Mouse (Mus musculus) cerebellum, adult 9-10 months (tissue): ENCODE measurements at regions not wholly inside any gene's neighbourhood (a gene's known extent, or its start where the extent isn't known, plus 50 kb on each side); places are given as distances from the start of the nearest gene placed in this dataset.
A peak's percentile ranks its signal among the peaks of the same experiment; 100 is the strongest.

Experiments
- DNase-seq: peaks from one replicate; pipeline ENCODE4 v3.0.0; 2022

DNA sequence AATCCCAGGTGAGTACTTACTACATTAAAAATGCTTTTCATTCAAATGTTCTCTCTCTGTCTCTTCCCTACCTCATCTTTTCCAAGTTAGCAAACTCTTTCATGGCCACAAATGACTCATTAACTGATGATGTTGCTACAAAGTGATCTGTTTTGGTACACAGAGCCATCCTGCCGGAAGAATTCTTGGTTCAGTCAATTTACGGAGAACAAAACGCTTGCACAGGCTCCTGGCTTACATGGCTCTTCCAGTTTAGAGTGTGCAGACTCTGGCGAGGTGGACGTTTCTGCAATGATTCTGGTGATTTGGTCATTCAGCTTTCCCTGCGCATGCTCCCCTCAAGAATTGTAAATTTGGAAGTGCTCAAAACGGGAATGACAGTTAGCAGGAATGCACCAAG lies 131.4 kb upstream of the Sel1l start:
- DNase-seq: no peak

GRCm38 (mm10) chr12:91971045-91971444 lies 122.1 kb upstream of the Sel1l start:
- DNase-seq: no peak

- no peak for DNase-seq
Measured at GRCm38 (mm10) chr12:91965937-91966336, 117.0 kb upstream of the Sel1l start.

DNA sequence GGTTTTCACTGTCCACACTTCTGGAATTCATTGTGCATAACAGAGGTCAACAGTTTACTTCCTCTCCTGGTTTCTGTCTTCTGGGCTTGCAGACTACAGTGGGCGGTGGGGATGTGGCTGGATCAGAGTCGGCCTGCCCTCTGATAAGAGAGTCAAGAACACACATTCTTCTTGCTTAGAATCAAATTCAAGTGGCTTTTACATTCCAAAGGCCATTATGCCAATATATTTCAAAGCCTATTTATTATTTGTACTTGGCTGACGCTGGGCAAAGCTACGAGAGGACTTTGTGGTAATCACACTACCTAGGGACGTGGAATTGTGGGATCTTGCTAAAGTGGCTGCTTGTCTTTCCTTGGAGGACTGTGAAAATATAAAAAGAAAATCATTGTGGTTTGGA lies 114.3 kb upstream of the Sel1l start:
- DNase-seq: no peak

DNA sequence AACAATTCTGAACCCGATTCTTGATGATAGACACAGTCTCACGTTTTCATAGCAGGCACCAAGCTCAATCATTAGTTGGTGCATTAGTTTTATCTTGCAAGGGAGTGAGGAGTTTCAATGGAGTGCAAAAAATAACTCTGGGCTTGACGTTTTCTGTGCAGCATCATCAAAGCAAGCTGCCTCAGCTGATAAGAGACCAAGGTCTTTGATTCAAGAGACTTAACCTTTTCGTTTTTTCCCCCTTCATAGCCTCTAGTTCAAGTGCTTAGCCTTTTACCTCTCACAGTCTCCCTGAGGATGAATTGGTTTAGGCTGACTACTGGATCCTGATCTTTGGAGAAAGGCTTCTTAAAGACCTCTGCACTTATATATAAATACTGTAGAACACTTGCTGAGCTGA lies 109.1 kb upstream of the Sel1l start:
- DNase-seq: no peak

DNA sequence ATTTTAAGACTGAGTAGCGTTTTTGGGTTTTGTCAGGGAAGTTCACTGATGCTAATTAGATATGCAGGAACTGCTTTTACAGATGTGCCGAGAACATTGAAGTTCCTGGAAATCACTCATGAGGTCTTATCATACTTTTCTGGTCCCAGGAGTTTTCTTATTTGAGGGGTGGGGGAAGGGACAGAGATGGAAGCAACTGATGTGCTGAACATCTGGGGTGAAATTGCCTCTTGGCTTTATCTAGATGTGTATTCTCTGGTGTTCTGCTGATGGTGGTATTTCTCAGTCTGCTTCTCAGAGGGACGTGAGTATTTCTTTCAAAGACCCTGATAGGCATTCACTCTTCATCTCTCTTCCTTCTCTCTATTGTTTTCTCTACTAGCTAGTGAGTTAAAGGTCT lies 107.5 kb upstream of the Sel1l start:
- DNase-seq: no peak

DNA sequence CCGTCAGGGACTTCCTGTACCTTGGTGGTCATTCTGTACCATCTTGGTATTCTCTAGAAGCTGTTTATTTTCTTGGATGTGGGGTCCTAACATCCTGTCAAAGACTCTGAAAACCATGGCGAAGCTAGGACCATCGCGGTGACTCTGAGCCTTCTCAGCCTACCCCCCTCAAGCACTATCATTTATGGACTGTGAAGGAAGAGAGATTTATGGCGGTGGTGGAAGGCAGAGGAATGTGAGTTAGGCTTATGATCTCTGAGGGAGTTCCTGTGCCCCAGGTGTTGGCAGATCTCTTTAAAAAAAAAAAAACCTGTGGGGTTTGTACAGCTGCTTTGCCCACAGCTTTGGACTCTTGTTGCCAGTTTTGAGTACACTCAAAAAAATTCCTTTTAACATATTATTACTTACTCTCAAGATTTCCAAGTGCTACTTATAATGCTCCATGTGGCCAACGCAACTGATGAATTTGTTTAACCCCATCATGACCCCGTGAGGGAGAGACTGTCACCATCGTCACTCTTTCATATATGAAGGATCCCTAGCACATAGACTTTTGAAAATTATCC lies 99.7 kb upstream of the Sel1l start:
- no peak for DNase-seq

GRCm38 (mm10) chr12:91947998-91948397 lies 99.0 kb upstream of the Sel1l start:
- DNase-seq: no peak

DNA sequence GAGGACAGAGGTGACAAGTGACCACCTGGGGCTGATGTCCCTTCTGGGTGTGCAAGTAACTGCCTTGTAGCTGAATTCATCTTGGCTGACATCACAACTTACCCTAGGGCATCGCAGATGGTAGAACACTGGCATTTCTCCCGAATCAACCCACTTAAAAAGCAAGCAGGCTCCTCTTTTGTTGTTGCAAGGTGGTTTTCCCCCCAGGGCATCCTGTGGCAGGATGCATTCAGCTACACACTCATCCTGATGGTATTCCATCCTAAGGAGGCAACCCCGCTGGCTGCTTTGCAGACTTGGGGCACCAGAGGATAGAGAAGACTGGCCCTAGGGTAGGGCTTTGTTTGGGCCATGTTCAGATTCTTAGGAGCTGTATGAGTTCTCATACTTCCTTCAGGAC lies 97.6 kb upstream of the Sel1l start:
- no peak for DNase-seq

DNA sequence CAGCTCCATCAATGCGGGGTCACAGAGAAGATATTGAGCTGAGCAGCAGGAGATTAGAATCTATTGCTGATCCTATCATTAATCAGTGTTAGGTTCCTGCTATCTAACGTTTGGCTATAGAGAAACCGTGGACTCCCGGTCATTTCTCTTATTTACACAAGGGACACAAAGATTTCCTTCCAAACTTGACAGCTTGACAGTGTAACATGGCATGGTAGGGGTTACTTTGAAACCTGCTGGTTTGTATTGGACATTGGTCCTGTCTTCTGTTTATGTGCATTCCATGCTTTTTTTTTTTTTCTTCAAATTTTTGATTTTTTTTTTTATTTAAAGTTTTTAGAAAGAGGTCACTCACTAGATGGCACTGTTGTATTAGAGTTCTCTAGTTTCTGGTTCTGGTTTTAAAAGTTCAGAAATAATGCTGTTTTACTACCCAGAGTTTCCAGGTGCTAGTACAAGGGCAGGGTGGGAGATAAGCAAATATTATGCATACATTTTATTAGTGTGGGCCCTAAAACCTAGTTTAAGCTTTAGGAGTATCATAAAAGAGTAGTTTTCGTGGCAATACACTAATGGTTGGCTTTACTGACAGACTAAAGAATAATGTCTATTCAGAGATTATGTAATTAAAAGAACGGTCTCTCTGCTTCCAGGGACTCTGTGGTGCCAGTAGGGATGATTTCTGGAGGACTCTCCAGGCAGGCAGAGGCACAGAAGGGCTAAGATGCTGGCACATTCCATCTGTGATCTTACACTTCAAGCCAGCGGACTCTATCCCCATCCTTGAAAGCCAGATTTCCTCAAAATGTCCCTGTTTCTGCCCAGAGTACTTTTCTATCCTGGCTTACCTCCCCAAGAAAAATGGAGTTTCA lies 83.8 kb upstream of the Sel1l start:
- peak; percentile 11 for DNase-seq

DNA sequence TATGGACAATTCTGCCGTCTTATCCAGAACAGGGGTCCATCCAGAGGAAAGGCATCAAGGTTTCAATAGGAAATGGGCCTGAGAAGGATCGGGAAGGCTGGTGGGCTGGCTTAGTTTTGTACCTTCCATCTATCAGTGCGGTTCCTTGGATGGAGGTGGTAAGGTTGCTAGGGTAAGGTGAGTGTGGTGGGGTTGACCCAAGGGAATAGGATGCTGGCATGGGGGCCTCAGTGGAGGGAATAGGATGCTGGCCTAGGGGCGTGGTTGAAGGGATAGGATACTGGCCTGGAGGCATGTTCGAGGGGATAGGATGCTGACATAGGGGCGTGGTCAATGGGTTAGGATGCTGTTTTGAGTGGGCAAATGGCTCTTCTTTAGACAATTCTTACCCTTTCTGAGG lies 82.6 kb upstream of the Sel1l start:
- DNase-seq: no peak

DNA sequence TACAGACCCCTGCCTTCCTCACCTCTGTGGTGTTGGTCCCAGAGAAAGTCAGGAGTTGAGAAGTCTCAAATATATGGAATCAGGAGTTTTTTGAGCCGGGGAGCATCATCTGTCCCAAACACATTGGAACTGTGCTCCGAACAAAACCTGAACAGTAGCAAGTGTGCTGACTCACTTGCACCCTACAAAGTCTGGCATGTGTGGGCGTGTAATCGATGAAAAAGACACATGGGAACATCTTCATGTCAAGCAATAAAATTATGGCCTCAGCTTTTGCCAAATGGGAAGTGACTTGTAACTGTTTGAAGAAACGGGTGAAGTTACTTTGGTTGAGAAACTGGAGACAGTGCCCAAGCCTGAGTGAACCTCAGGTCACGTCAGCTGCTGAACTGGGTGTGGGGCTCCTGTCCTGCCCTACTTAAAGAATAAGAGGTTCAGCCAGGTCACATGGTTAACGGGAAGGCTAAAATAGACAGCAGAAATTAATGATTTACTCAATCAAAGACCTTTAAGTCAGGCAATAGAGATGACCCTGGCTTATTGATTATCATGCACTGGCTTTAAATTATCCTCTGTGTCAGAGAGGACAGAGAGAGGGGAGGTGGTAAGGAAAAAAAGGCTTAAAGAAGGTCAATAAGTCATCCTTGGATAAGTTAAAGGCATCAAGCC lies 80.6 kb upstream of the Sel1l start:
- no peak for DNase-seq

- no peak for DNase-seq
Measured at GRCm38 (mm10) chr12:91927576-91927975, 78.6 kb upstream of the Sel1l start.

DNA sequence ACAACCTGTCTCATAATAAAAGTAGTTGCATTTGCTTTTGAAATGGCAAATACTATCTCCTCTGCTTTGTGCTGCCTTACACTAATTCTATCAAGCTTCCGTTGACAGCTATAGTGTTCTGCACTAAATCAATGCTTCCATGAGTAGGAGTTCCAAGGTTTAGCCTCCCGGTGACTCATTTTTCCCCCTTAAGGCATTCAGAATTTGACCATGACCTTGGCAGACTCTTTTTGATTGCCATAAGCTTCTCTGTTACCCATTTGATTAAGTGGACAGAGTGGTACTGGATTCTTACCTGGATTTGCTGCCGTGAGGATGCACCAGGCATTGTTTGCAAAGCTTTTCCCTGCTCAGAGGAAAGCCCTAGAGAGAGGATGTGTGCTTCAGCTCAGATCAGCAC lies 66.5 kb upstream of the Sel1l start:
- no peak for DNase-seq

- no peak for DNase-seq
Measured at GRCm38 (mm10) chr12:91910529-91910928, 61.6 kb upstream of the Sel1l start.
